Mouse (Mus musculus): Measurements from ENCODE around the gene Rpl22l1. TPM values are rescaled to one million over a fixed set of nuclear protein-coding genes. Genes with fewer than 3 reads are reported as not detected.
"Not testable (repeated sequence)": the region's sequence is repeated elsewhere in the genome, so short reads cannot be mapped to it uniquely, and the experiment has no call there.

The Rpl22l1 gene
- polyA plus RNA-seq, 2 experiments from 2014 or later, result 673 to 732 TPM

DNA sequence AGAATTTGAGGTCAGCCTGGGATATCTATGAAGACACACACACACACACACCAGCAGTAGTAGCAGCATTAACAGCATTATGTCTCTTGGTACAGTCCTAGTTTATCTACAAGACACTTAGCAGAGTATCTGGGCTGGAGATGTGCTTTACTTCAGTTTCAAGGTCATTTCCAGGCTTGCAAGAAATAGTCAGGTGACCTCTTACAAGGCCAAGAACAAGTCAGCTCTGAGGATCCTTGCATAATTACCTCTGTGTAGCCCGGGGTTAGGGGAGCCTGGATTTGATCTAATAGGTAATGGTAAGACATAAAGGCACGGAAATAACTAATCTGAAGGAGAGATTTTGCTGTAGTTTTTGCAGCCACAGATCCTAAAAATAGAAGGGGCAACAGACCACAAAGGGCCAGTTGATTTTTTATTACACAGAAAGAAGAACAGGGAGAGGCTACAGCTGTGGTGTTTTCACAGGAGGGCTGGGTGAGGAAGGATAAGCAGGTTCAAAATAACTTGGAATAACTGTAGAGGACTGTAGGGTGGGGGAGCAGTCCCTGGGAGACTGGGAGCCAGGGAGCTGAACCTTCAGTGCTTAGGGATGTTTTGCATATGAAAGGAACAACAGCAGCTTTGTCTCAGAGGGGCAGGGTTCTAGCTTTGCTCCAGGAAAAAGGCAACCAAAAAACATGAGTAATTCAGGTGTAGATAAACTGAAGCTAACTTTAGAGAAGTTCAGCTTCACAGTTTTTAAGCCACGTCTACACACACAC lies 36.8 kb downstream of the Rpl22l1 start:
- ATAC-seq, result no peak

DNA sequence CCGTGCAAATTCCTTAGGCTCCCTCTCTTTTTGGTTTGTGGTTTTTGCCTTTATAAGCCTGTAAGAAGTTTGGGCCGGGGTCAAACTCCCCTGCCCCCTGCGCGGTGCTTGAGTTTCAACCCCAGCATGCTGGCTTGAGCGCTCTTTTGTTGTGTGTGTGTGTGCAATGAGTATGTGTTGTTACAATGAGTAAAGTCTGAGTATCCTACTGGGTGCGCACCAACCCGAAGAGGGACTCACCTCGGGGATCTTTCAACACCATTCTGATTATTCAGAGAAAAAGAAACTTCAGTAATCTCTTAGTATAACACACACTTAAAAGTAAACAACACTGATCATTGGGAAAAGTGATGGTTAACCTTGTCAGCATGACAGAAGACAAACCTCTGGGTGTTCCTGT lies 38.0 kb downstream of the Rpl22l1 start:
- no peak for ATAC-seq

DNA sequence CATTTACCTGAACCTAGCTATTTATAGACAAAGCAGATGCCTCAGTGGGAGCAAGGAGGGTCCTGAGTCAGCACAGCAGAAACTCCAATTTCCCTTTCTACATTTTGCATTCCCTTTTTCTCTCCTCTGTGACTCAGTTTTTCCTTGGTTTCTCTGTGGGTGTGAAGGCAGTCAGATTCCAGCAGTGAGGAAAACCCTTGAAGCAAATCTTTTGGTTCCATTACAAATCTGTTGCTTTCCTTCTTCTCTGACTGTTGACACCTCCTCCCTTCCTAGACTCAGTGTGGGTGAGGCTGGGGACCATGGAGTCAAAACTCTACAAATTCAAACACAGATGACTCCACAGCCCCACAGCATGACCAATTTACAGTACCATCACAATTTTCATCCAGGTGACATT lies 41.9 kb downstream of the Rpl22l1 start:
- no peak for ATAC-seq

DNA sequence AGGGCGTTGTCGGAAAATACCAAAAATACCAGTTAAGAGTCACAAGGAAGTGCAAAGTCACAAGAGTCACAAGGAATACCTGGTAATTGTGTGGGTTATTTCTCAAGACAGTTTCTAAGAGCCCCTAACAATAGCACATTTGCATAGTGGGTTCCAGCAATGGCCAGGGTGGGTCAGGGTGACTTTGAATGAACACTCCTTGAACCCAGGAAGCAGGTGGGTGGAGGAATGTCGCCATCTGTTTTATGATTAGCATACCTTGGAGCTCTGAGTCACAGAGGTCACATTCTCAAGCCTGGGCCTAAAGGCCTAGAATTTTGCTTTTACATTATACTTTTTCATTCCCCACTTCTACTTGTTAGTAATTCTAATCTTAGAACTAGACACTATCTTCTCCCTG lies 46.9 kb downstream of the Rpl22l1 start:
- not testable (repeated sequence) for ATAC-seq

Other genes starting within 250 kb of the Rpl22l1 start
- under 1 TPM in 1 of 2 experiments, not detected in 1; 0.69 TPM for gene Slc2a2, start 107.5 kb upstream of the Rpl22l1 start, polyA plus RNA-seq (2017; shearing (Covaris generic))
- 1 to 10 TPM; 4.3 to 5.7 TPM for gene Eif5a2, start 24.2 kb upstream of the Rpl22l1 start, polyA plus RNA-seq (2017; shearing (Covaris generic))
- gene Gm1527, start 87.2 kb downstream of the Rpl22l1 start, polyA plus RNA-seq (2017; shearing (Covaris generic)), result not detected

Measured in activated CD4-positive, CD25-positive, alpha-beta regulatory T cell, adult 4 months (primary cell).